Mouse (Mus musculus): ENCODE data around the gene Nod1. TPM values are rescaled to one million over a fixed set of nuclear protein-coding genes. Genes with fewer than 3 reads are reported as not detected.

Nod1 gene
- polyA plus RNA-seq, 1 experiment from 2014 or later, result 2.2 TPM

- H3K4me2 ChIP-seq (ENCODE audit: low read length), result peak overlapping the region; percentile 98
- no peaks in the 10 kb centered on the region for H3K9me3 ChIP-seq (ENCODE audit: control insufficient read depth, low read length)
- peak overlapping the region; percentile 55 for H3K4me3 ChIP-seq (replicated peaks; ENCODE audit: low read depth, low read length)
- no peaks in the 10 kb centered on the region for H3K36me3 ChIP-seq (ENCODE audit: control insufficient read depth, insufficient read depth, low read length)
- ATAC-seq (ENCODE audit: low FRiP score, low TSS enrichment) (no peak), DNase-seq (no peak)
- no peaks in the 10 kb centered on the region; the same call in 1 of the 2 replicates for H3K27me3 ChIP-seq (ENCODE audit: control insufficient read depth, insufficient read depth, low read length)
- H3K9ac ChIP-seq (replicated peaks; ENCODE audit: low read length), result peak overlapping the region; percentile 54
- no peaks in the 10 kb centered on the region for H3K4me1 ChIP-seq (ENCODE audit: control insufficient read depth, insufficient read depth, low read length)
- WGBS, result 10% methylated on average over 8 of the region's 8 CpGs
- H3K27ac ChIP-seq (replicated peaks; ENCODE audit: low read depth, low read length), result no peak overlapping the region
Observed at GRCm38 (mm10) chr6:54971731-54972110, 691 bp downstream of the Nod1 start.

GRCm38 (mm10) chr6:54970506-54970905 lies 1.9 kb downstream of the Nod1 start:
- 89% methylated on average over 9 of the region's 9 CpGs for WGBS

GRCm38 (mm10) chr6:54969801-54970200 lies 2.6 kb downstream of the Nod1 start:
- Histone ChIP-seq H3K9ac (replicated peaks; ENCODE audit: low read length) (no peak overlapping the region), H3K36me3 (ENCODE audit: control insufficient read depth, insufficient read depth, low read length) (no peaks in the 10 kb centered on the region), H3K4me1 (ENCODE audit: control insufficient read depth, insufficient read depth, low read length) (no peaks in the 10 kb centered on the region), H3K27me3 (ENCODE audit: control insufficient read depth, insufficient read depth, low read length) (no peaks in the 10 kb centered on the region; the same call in 1 of the 2 replicates), H3K27ac (replicated peaks; ENCODE audit: low read depth, low read length) (no peak overlapping the region), H3K9me3 (ENCODE audit: control insufficient read depth, low read length) (no peaks in the 10 kb centered on the region), H3K4me2 (ENCODE audit: low read length) (no peak overlapping the region), H3K4me3 (replicated peaks; ENCODE audit: low read depth, low read length) (no peak overlapping the region)
- 63% methylated on average over 2 of the region's 2 CpGs for WGBS
- ATAC-seq (ENCODE audit: low FRiP score, low TSS enrichment) (no peak), DNase-seq (no peak)

More at GRCm38 (mm10) chr6:54970506-54970905, 1.9 kb downstream of the Nod1 start:
- Histone ChIP-seq H3K9me3 (ENCODE audit: control insufficient read depth, low read length) (no peaks in the 10 kb centered on the region), H3K27me3 (ENCODE audit: control insufficient read depth, insufficient read depth, low read length) (no peaks in the 10 kb centered on the region; the same call in 1 of the 2 replicates), H3K36me3 (ENCODE audit: control insufficient read depth, insufficient read depth, low read length) (no peaks in the 10 kb centered on the region), H3K4me1 (ENCODE audit: control insufficient read depth, insufficient read depth, low read length) (no peaks in the 10 kb centered on the region), H3K27ac (replicated peaks; ENCODE audit: low read depth, low read length) (no peak overlapping the region), H3K4me3 (replicated peaks; ENCODE audit: low read depth, low read length) (no peak overlapping the region), H3K9ac (replicated peaks; ENCODE audit: low read length) (no peak overlapping the region), H3K4me2 (ENCODE audit: low read length) (no peak overlapping the region)
- ATAC-seq (ENCODE audit: low FRiP score, low TSS enrichment) (no peak), DNase-seq (no peak)

GRCm38 (mm10) chr6:54967591-54967990 lies 4.8 kb downstream of the Nod1 start:
- no peak overlapping the region for H3K4me3 ChIP-seq (replicated peaks; ENCODE audit: low read depth, low read length)
- H3K9ac ChIP-seq (replicated peaks; ENCODE audit: low read length), result no peak overlapping the region
- H3K36me3 ChIP-seq (ENCODE audit: control insufficient read depth, insufficient read depth, low read length), result no peaks in the 10 kb centered on the region
- H3K9me3 ChIP-seq (ENCODE audit: control insufficient read depth, low read length), result no peaks in the 10 kb centered on the region
- H3K4me1 ChIP-seq (ENCODE audit: control insufficient read depth, insufficient read depth, low read length), result no peaks in the 10 kb centered on the region
- ATAC-seq (ENCODE audit: low FRiP score, low TSS enrichment) (no peak), DNase-seq (no peak)
- H3K27ac ChIP-seq (replicated peaks; ENCODE audit: low read depth, low read length), result no peak overlapping the region
- no peak overlapping the region for H3K4me2 ChIP-seq (ENCODE audit: low read length)
- WGBS, result 44% methylated on average over 10 of the region's 10 CpGs
- H3K27me3 ChIP-seq (ENCODE audit: control insufficient read depth, insufficient read depth, low read length), result no peaks in the 10 kb centered on the region; the same call in 1 of the 2 replicates

GRCm38 (mm10) chr6:54965234-54965633 lies 7.2 kb downstream of the Nod1 start:
- no peak for DNase-seq
- Histone ChIP-seq H3K4me1 (ENCODE audit: control insufficient read depth, insufficient read depth, low read length) (no peaks in the 10 kb centered on the region), H3K4me2 (ENCODE audit: low read length) (no peak overlapping the region), H3K4me3 (replicated peaks; ENCODE audit: low read depth, low read length) (no peak overlapping the region), H3K27me3 (ENCODE audit: control insufficient read depth, insufficient read depth, low read length) (no peaks in the 10 kb centered on the region), H3K27ac (replicated peaks; ENCODE audit: low read depth, low read length) (no peak overlapping the region), H3K9ac (replicated peaks; ENCODE audit: low read length) (no peak overlapping the region), H3K36me3 (ENCODE audit: control insufficient read depth, insufficient read depth, low read length) (no peaks in the 10 kb centered on the region), H3K9me3 (ENCODE audit: control insufficient read depth, low read length) (no peaks in the 10 kb centered on the region)
- no peak for ATAC-seq (ENCODE audit: low FRiP score, low TSS enrichment)
- WGBS, result 54% methylated on average over 5 of the region's 5 CpGs

- DNase-seq (no peak), ATAC-seq (ENCODE audit: low FRiP score, low TSS enrichment) (no peak)
- Histone ChIP-seq H3K4me1 (ENCODE audit: control insufficient read depth, insufficient read depth, low read length) (no peaks in the 10 kb centered on the region), H3K4me2 (ENCODE audit: low read length) (no peak overlapping the region), H3K9me3 (ENCODE audit: control insufficient read depth, low read length) (no peaks in the 10 kb centered on the region), H3K9ac (replicated peaks; ENCODE audit: low read length) (no peak overlapping the region), H3K4me3 (replicated peaks; ENCODE audit: low read depth, low read length) (no peak overlapping the region), H3K27me3 (ENCODE audit: control insufficient read depth, insufficient read depth, low read length) (no peaks in the 10 kb centered on the region), H3K36me3 (ENCODE audit: control insufficient read depth, insufficient read depth, low read length) (no peaks in the 10 kb centered on the region), H3K27ac (replicated peaks; ENCODE audit: low read depth, low read length) (no peak overlapping the region)
- WGBS, result 58% methylated on average over 1 of the region's 1 CpGs
Observed at GRCm38 (mm10) chr6:54964755-54965154, 7.7 kb downstream of the Nod1 start.

- Histone ChIP-seq H3K27me3 (ENCODE audit: control insufficient read depth, insufficient read depth, low read length) (no peaks in the 10 kb centered on the region), H3K4me1 (ENCODE audit: control insufficient read depth, insufficient read depth, low read length) (no peaks in the 10 kb centered on the region), H3K4me2 (ENCODE audit: low read length) (no peak overlapping the region), H3K9me3 (ENCODE audit: control insufficient read depth, low read length) (no peaks in the 10 kb centered on the region), H3K4me3 (replicated peaks; ENCODE audit: low read depth, low read length) (no peak overlapping the region), H3K9ac (replicated peaks; ENCODE audit: low read length) (no peak overlapping the region), H3K36me3 (ENCODE audit: control insufficient read depth, insufficient read depth, low read length) (no peaks in the 10 kb centered on the region), H3K27ac (replicated peaks; ENCODE audit: low read depth, low read length) (no peak overlapping the region)
- ATAC-seq (ENCODE audit: low FRiP score, low TSS enrichment) (no peak), DNase-seq (no peak)
- WGBS, result 86% methylated on average over 2 of the region's 2 CpGs
Observed at GRCm38 (mm10) chr6:54963599-54963998, 8.8 kb downstream of the Nod1 start.

GRCm38 (mm10) chr6:54957655-54958054 lies 14.8 kb downstream of the Nod1 start:
- 90% methylated on average over 8 of the region's 8 CpGs for WGBS
- H3K27me3 ChIP-seq (ENCODE audit: control insufficient read depth, insufficient read depth, low read length), result no peaks in the 10 kb centered on the region

GRCm38 (mm10) chr6:54956425-54956824 lies 16.0 kb downstream of the Nod1 start:
- WGBS, result 94% methylated on average over 1 of the region's 1 CpGs
- DNase-seq, result no peak

More at GRCm38 (mm10) chr6:54957655-54958054, 14.8 kb downstream of the Nod1 start:
- no peak overlapping the region for H3K4me2 ChIP-seq (ENCODE audit: low read length)
- DNase-seq (no peak), ATAC-seq (ENCODE audit: low FRiP score, low TSS enrichment) (no peak)
- H3K27ac ChIP-seq (replicated peaks; ENCODE audit: low read depth, low read length), result no peak overlapping the region
- H3K9me3 ChIP-seq (ENCODE audit: control insufficient read depth, low read length), result no peaks in the 10 kb centered on the region
- no peak overlapping the region for H3K4me3 ChIP-seq (replicated peaks; ENCODE audit: low read depth, low read length)
- no peaks in the 10 kb centered on the region for H3K4me1 ChIP-seq (ENCODE audit: control insufficient read depth, insufficient read depth, low read length)
- H3K9ac ChIP-seq (replicated peaks; ENCODE audit: low read length), result no peak overlapping the region
- no peaks in the 10 kb centered on the region for H3K36me3 ChIP-seq (ENCODE audit: control insufficient read depth, insufficient read depth, low read length)

More at GRCm38 (mm10) chr6:54956425-54956824, 16.0 kb downstream of the Nod1 start:
- no peak for ATAC-seq (ENCODE audit: low FRiP score, low TSS enrichment)
- Histone ChIP-seq H3K36me3 (ENCODE audit: control insufficient read depth, insufficient read depth, low read length) (no peaks in the 10 kb centered on the region), H3K9me3 (ENCODE audit: control insufficient read depth, low read length) (no peaks in the 10 kb centered on the region), H3K4me2 (ENCODE audit: low read length) (no peak overlapping the region), H3K4me1 (ENCODE audit: control insufficient read depth, insufficient read depth, low read length) (no peaks in the 10 kb centered on the region), H3K4me3 (replicated peaks; ENCODE audit: low read depth, low read length) (no peak overlapping the region), H3K27me3 (ENCODE audit: control insufficient read depth, insufficient read depth, low read length) (no peaks in the 10 kb centered on the region), H3K27ac (replicated peaks; ENCODE audit: low read depth, low read length) (no peak overlapping the region), H3K9ac (replicated peaks; ENCODE audit: low read length) (no peak overlapping the region)

Measured in midbrain, embryonic 14.5 days (tissue).